Mouse (Mus musculus) heart, embryonic 13.5 days (tissue): ENCODE results near the gene Lypla2. TPM values are rescaled to one million over a fixed set of nuclear protein-coding genes. Genes with fewer than 3 reads are reported as not detected.
A peak's percentile ranks its signal among the peaks of the same experiment; 100 is the strongest.
"Not testable (repeated sequence)": the region's sequence is repeated elsewhere in the genome, so short reads cannot be mapped to it uniquely, and the experiment has no call there.

Experiments used
- ATAC-seq: fragments of 200-750 bp; cut with Nextera tagmentation; 2 replicates; pipeline ENCODE4 v1.8.0; 2017; ENCODE audit warnings: moderate TSS enrichment; ENCODE audit not compliant: insufficient number of reproducible peaks, low FRiP score, low TSS enrichment; ENCODE audit errors: extremely low read depth
- H3K27ac ChIP-seq: fragments of 300-500 bp; sonication (generic); replicated peaks from 2 replicates; pipeline ENCODE4 v1.5.1; 2015; ENCODE audit warnings: moderate library complexity, mild to moderate bottlenecking, inconsistent platforms
- H3K27me3 ChIP-seq: fragments of 300-500 bp; sonication (generic); replicated peaks from 2 replicates; pipeline ENCODE4 v1.6.1; 2015; ENCODE audit warnings: mild to moderate bottlenecking, inconsistent platforms
- H3K36me3 ChIP-seq: fragments of 300-500 bp; sonication (generic); 2 replicates; pipeline ENCODE4 v1.6.1; 2015; ENCODE audit warnings: mild to moderate bottlenecking, inconsistent platforms
- H3K4me1 ChIP-seq: fragments of 300-500 bp; sonication (generic); 2 replicates; pipeline ENCODE4 v1.6.1; 2015; ENCODE audit warnings: inconsistent platforms
- H3K4me2 ChIP-seq: fragments of 300-500 bp; sonication (generic); 2 replicates; pipeline ENCODE4 v1.6.1; 2015; ENCODE audit warnings: inconsistent platforms, mild to moderate bottlenecking, moderate library complexity
- H3K4me3 ChIP-seq: fragments of 300-500 bp; sonication (generic); 2 replicates; pipeline ENCODE4 v1.5.1; 2015; ENCODE audit warnings: moderate library complexity, mild to moderate bottlenecking, inconsistent platforms
- H3K9ac ChIP-seq: fragments of 300-500 bp; sonication (generic); 2 replicates; pipeline ENCODE4 v1.6.1; 2015; ENCODE audit warnings: inconsistent platforms, mild to moderate bottlenecking, moderate library complexity
- H3K9me3 ChIP-seq: fragments of 300-500 bp; sonication (generic); 2 replicates; pipeline ENCODE4 v1.6.1; 2016; ENCODE audit warnings: inconsistent platforms
- WGBS: fragments of 180-500 bp; shearing (Covaris S2); methylation state at CpG from one replicate; pipeline ENCODE4 v1.1.7; 2015; ENCODE audit warnings: mixed read lengths; 5-methylcytosine and 5-hydroxymethylcytosine counted together
- polyA plus RNA-seq: library from polyadenylated mRNA; unstranded; fragments of >200 nt; fragmentation: Nextera tagmentation; extraction: Ambion mirVana; gene quantifications from 2 replicates; pipeline ENCODE4 v1.2.1, GENCODE M21; 2015

Gene Lypla2
- polyA plus RNA-seq, 1 experiment from 2014 or later: 65.5 TPM

GRCm38 (mm10) chr4:135946659-135947301, 25.6 kb downstream of the Lypla2 start:
- H3K27ac ChIP-seq: peak overlapping the region; percentile 82
- peak overlapping the region; percentile 72 for H3K4me3 ChIP-seq
- no peaks in the 10 kb centered on the region; the same call in 1 of the 2 replicates for H3K9me3 ChIP-seq
- peaks cover 49% of the 10 kb centered on the region for H3K4me1 ChIP-seq
- peak; percentile 43 for ATAC-seq
- H3K27me3 ChIP-seq: no peaks in the 10 kb centered on the region
- H3K36me3 ChIP-seq: peaks cover 15% of the 10 kb centered on the region
- peak overlapping the region; percentile 88 for H3K4me2 ChIP-seq
- WGBS: 2% methylated on average over 28 of the region's 28 CpGs
- H3K9ac ChIP-seq: peak overlapping the region; percentile 84

GRCm38 (mm10) chr4:135946278-135946658, 26.2 kb downstream of the Lypla2 start, which contains the start of gene Hmgcl:
Gene Hmgcl, plus strand, starts transcription at chr4:135946448.
- Histone ChIP-seq H3K4me2 (peak within 1 kb of the TSS; percentile 88), H3K4me1 (peaks cover 49% of the 10 kb centered on the region), H3K9me3 (no peaks in the 10 kb centered on the region; the same call in 1 of the 2 replicates), H3K9ac (peak within 1 kb of the TSS; percentile 84), H3K36me3 (peaks cover 12% of the 10 kb centered on the region), H3K27me3 (no peaks in the 10 kb centered on the region), H3K27ac (peak within 1 kb of the TSS; percentile 82), H3K4me3 (peak within 1 kb of the TSS; percentile 72)
- peak; percentile 80 for ATAC-seq
- under 1% methylated on average over 23 of the region's 23 CpGs for WGBS

- H3K9me3 ChIP-seq: no peaks in the 10 kb centered on the region
- H3K27ac ChIP-seq: peak overlapping the region; percentile 74
- ATAC-seq: no peak
- H3K4me1 ChIP-seq: peaks cover 49% of the 10 kb centered on the region
- peak overlapping the region; percentile 72 for H3K4me3 ChIP-seq
- WGBS: 71% methylated on average over 10 of the region's 10 CpGs
- peak overlapping the region; percentile 88 for H3K4me2 ChIP-seq
- peaks cover 12% of the 10 kb centered on the region for H3K36me3 ChIP-seq
- no peaks in the 10 kb centered on the region for H3K27me3 ChIP-seq
- H3K9ac ChIP-seq: peak overlapping the region; percentile 84
Observed at GRCm38 (mm10) chr4:135945706-135946105, 26.7 kb downstream of the Lypla2 start.

- H3K27ac ChIP-seq: no peak overlapping the region; the same call in 1 of the 2 replicates
Observed at GRCm38 (mm10) chr4:135943389-135943788, 29.0 kb downstream of the Lypla2 start.

GRCm38 (mm10) chr4:135942193-135942592, 30.2 kb downstream of the Lypla2 start:
- H3K4me3 ChIP-seq: no peak overlapping the region
- ATAC-seq: no peak
- H3K36me3 ChIP-seq: peaks cover 40% of the 10 kb centered on the region
- H3K9me3 ChIP-seq: no peaks in the 10 kb centered on the region
- peaks cover 33% of the 10 kb centered on the region for H3K4me1 ChIP-seq
- no peaks in the 10 kb centered on the region for H3K27me3 ChIP-seq
- WGBS: 47% methylated on average over 6 of the region's 6 CpGs
- H3K9ac ChIP-seq: no peak overlapping the region
- no peak overlapping the region for H3K4me2 ChIP-seq
- H3K27ac ChIP-seq: no peak overlapping the region

More at GRCm38 (mm10) chr4:135943389-135943788, 29.0 kb downstream of the Lypla2 start:
- Histone ChIP-seq H3K36me3 (peaks cover 31% of the 10 kb centered on the region), H3K4me1 (peaks cover 36% of the 10 kb centered on the region), H3K27me3 (no peaks in the 10 kb centered on the region), H3K4me3 (no peak overlapping the region), H3K9ac (no peak overlapping the region), H3K9me3 (no peaks in the 10 kb centered on the region), H3K4me2 (no peak overlapping the region)
- WGBS: 50% methylated on average over 4 of the region's 4 CpGs
- no peak for ATAC-seq

- Histone ChIP-seq H3K36me3 (peaks cover 41% of the 10 kb centered on the region), H3K4me1 (peaks cover 35% of the 10 kb centered on the region)
- ATAC-seq, H3K9me3 ChIP-seq, H3K9ac ChIP-seq, H3K4me2 ChIP-seq, H3K27me3 ChIP-seq, H3K27ac ChIP-seq, H3K4me3 ChIP-seq: not testable (repeated sequence)
- WGBS: 82% methylated on average over 8 of the region's 8 CpGs
Observed at GRCm38 (mm10) chr4:135941026-135941425, 31.4 kb downstream of the Lypla2 start.

- H3K4me1 ChIP-seq: peaks cover 37% of the 10 kb centered on the region
- no peak overlapping the region for H3K9ac ChIP-seq
- no peak overlapping the region for H3K27ac ChIP-seq
- H3K4me3 ChIP-seq: no peak overlapping the region
- H3K4me2 ChIP-seq: no peak overlapping the region
- peaks cover 52% of the 10 kb centered on the region for H3K36me3 ChIP-seq
- WGBS: 70% methylated on average over 7 of the region's 7 CpGs
- no peaks in the 10 kb centered on the region for H3K27me3 ChIP-seq
- H3K9me3 ChIP-seq: no peaks in the 10 kb centered on the region
- no peak for ATAC-seq
Observed at GRCm38 (mm10) chr4:135938858-135939257, 33.6 kb downstream of the Lypla2 start.

- ATAC-seq: no peak
- Histone ChIP-seq H3K9me3 (no peaks in the 10 kb centered on the region), H3K27me3 (no peaks in the 10 kb centered on the region), H3K4me2 (no peak overlapping the region), H3K4me1 (peaks cover 26% of the 10 kb centered on the region), H3K27ac (no peak overlapping the region; the same call in 1 of the 2 replicates), H3K36me3 (peaks cover 62% of the 10 kb centered on the region), H3K4me3 (no peak overlapping the region), H3K9ac (no peak overlapping the region)
- 52% methylated on average over 5 of the region's 5 CpGs for WGBS
Observed at GRCm38 (mm10) chr4:135935502-135935901, 36.9 kb downstream of the Lypla2 start.

GRCm38 (mm10) chr4:135934708-135935500, 37.5 kb downstream of the Lypla2 start:
- peaks cover 26% of the 10 kb centered on the region for H3K4me1 ChIP-seq
- H3K9me3 ChIP-seq: no peaks in the 10 kb centered on the region
- H3K4me2 ChIP-seq: no peak overlapping the region
- H3K27me3 ChIP-seq: no peaks in the 10 kb centered on the region
- H3K9ac ChIP-seq: no peak overlapping the region
- H3K4me3 ChIP-seq: no peak overlapping the region
- H3K36me3 ChIP-seq: peaks cover 64% of the 10 kb centered on the region
- H3K27ac ChIP-seq: no peak overlapping the region; the same call in 1 of the 2 replicates
- WGBS: 46% methylated on average over 12 of the region's 12 CpGs
- no peak for ATAC-seq

- 58% methylated on average over 5 of the region's 5 CpGs for WGBS
- Histone ChIP-seq H3K27ac (no peak overlapping the region), H3K4me1 (peaks cover 11% of the 10 kb centered on the region), H3K9me3 (no peaks in the 10 kb centered on the region), H3K27me3 (no peaks in the 10 kb centered on the region), H3K4me3 (no peak overlapping the region), H3K9ac (no peak overlapping the region), H3K4me2 (no peak overlapping the region), H3K36me3 (peaks cover 53% of the 10 kb centered on the region)
- ATAC-seq: no peak
Observed at GRCm38 (mm10) chr4:135931832-135932231, 40.6 kb downstream of the Lypla2 start.

- H3K4me1 ChIP-seq: peaks cover 17% of the 10 kb centered on the region
- no peak overlapping the region for H3K4me3 ChIP-seq
- 94% methylated on average over 8 of the region's 8 CpGs for WGBS
- H3K36me3 ChIP-seq: peaks cover 57% of the 10 kb centered on the region
- H3K4me2 ChIP-seq: no peak overlapping the region
- no peak overlapping the region for H3K27ac ChIP-seq
- ATAC-seq: no peak
- no peaks in the 10 kb centered on the region for H3K9me3 ChIP-seq
- no peaks in the 10 kb centered on the region for H3K27me3 ChIP-seq
- H3K9ac ChIP-seq: no peak overlapping the region
Observed at GRCm38 (mm10) chr4:135930239-135930638, 42.2 kb downstream of the Lypla2 start.
